Mouse (Mus musculus): Measurements from ENCODE around the gene Dusp15. TPM values are rescaled to one million over a fixed set of nuclear protein-coding genes. Genes with fewer than 3 reads are reported as not detected.
A peak's percentile ranks its signal among the peaks of the same experiment; 100 is the strongest.

Dusp15 gene
- 3.8 and 5.7 TPM in 2 replicates for polyA plus RNA-seq (2012; rRNA removed)

DNA sequence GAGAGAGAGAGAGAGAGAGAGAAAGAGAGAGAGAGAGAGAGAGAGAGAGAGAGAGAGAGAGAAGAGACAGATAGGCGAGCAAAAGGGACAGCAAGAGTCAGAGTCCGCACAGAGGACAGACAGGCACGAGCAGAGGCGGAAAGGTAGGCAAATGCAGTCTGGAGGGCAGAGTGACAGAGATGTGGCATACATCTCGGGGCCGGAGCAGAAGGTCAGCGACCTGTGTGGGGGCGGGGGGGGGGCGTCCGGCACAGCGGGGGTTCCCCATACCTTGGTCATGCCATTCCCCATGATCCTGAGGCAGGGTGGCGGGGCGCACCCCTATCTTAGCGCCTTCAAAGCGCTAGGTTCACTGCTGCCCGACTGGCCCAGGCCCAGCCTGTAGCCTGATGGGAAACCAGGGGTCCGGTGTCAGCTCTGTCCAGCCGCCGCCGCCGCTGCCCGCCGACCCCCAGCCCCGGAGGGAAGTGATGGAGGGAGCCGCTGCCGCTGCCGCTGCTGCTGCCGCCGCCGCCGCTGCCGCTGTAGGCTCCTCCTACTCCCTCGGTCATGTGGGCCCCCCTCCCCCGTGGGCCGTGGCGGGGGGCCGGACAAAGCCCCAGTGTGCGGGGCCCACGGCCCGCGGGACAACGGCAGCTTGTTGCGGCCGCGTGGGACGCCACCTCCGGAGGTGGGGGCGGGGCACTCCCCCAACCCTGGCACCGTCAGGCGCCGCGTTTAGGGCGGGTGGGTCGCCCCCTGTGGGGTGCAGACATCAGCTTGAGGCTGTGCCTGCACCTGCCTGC, at the start of gene Dusp15:
TSS of gene Dusp15 (minus strand) at position 634 of the 785 bp plus-strand sequence.
- no peaks in the 10 kb centered on the region for H3K36me3 ChIP-seq (ENCODE audit: control insufficient read depth, insufficient read depth, low read length)

DNA sequence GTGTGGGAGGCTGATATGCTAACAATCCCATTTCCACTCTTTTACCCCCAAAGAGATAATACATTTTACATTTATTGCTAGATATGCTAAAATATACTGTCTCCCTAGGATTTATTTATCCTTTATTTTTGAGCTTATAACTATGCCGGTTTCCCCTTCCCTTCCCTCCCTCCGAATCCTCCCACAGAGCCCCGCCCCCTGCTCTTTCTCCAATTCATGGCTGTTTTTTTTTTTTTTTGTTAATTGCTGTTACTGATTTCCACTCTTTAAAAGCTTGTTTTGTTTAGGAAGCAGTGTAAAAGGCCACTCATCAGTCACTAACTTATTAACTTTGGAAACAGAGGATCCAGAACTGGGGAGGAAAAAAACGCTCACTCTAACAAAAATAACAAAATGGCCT, 45.5 kb upstream of the Dusp15 start:
- no peak for DNase-seq
- 85% methylated on average over 4 of the region's 4 CpGs for WGBS
- Histone ChIP-seq H3K4me1 (replicated peaks; ENCODE audit: control insufficient read depth, insufficient read depth, low read length) (0 out of 2 replicates have a peak, but pooled peaks cover 1% of the 10 kb centered on the region), H3K36me3 (ENCODE audit: control insufficient read depth, insufficient read depth, low read length) (no peaks in the 10 kb centered on the region), H3K4me3 (ENCODE audit: control insufficient read depth, insufficient read depth, low read length) (no peak overlapping the region), H3K27me3 (ENCODE audit: control insufficient read depth, insufficient read depth, low read length) (no peaks in the 10 kb centered on the region), H3K27ac (ENCODE audit: control insufficient read depth, insufficient read depth, low read length) (no peak overlapping the region)
- no peak for TF ChIP-seq CTCF (IDR thresholded peaks at IDR 0.05; ENCODE audit: borderline replicate concordance, control insufficient read depth, extremely low read depth, insufficient read depth, low read length, poor library complexity)
- no peak for TF ChIP-seq POLR2A (IDR thresholded peaks at IDR 0.05; ENCODE audit: control insufficient read depth, extremely low read depth, insufficient read depth, low read length, poor library complexity)

More for the DNA sequence above, at the start of gene Dusp15:
- 2% methylated on average over 52 of the region's 54 CpGs for WGBS
- no peaks in the 10 kb centered on the region; the same call in 1 of the 2 replicates for H3K4me1 ChIP-seq (replicated peaks; ENCODE audit: control insufficient read depth, insufficient read depth, low read length)
- no peak within 1 kb of the TSS for H3K27ac ChIP-seq (ENCODE audit: control insufficient read depth, insufficient read depth, low read length)
- H3K4me3 ChIP-seq (ENCODE audit: control insufficient read depth, insufficient read depth, low read length) = peak within 1 kb of the TSS; percentile 39
- no peak for TF ChIP-seq POLR2A (IDR thresholded peaks at IDR 0.05; ENCODE audit: control insufficient read depth, extremely low read depth, insufficient read depth, low read length, poor library complexity)
- peak; percentile 24; the same call in 1 of the 2 replicates for TF ChIP-seq CTCF (IDR thresholded peaks at IDR 0.05; ENCODE audit: borderline replicate concordance, control insufficient read depth, extremely low read depth, insufficient read depth, low read length, poor library complexity)
- DNase-seq = peak; percentile 49
- peaks cover 3% of the 10 kb centered on the region; the same call in 1 of the 2 replicates for H3K27me3 ChIP-seq (ENCODE audit: control insufficient read depth, insufficient read depth, low read length)

DNA sequence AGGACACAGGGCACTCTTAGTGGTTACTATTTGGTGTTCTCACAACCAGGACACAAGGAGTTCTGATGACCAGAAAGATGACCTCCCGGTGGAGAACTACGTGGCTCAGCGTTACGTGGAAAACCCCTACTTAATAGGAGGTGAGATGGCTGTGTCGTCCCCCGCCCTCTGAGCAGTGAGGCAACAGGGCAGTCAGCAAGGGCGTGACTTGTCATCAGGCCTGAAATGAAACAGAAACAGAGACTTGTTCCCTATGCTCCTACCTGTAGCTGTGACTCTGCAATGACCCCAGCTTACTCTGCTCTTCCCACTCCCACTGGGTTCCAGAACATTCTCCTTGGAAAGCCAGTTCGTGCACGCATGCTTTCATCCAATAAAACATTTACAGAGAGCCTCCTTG, 40.0 kb upstream of the Dusp15 start:
- TF ChIP-seq CTCF (IDR thresholded peaks at IDR 0.05; ENCODE audit: borderline replicate concordance, control insufficient read depth, extremely low read depth, insufficient read depth, low read length, poor library complexity) (no peak), POLR2A (IDR thresholded peaks at IDR 0.05; ENCODE audit: control insufficient read depth, extremely low read depth, insufficient read depth, low read length, poor library complexity) (no peak)
- DNase-seq = no peak
- WGBS = 93% methylated on average over 9 of the region's 9 CpGs
- H3K4me3 ChIP-seq (ENCODE audit: control insufficient read depth, insufficient read depth, low read length) = no peak overlapping the region
- no peaks in the 10 kb centered on the region; the same call in 1 of the 2 replicates for H3K27me3 ChIP-seq (ENCODE audit: control insufficient read depth, insufficient read depth, low read length)
- H3K36me3 ChIP-seq (ENCODE audit: control insufficient read depth, insufficient read depth, low read length) = no peaks in the 10 kb centered on the region
- H3K27ac ChIP-seq (ENCODE audit: control insufficient read depth, insufficient read depth, low read length) = no peak overlapping the region
- peaks cover 3% of the 10 kb centered on the region; the same call in 1 of the 2 replicates for H3K4me1 ChIP-seq (replicated peaks; ENCODE audit: control insufficient read depth, insufficient read depth, low read length)

DNA sequence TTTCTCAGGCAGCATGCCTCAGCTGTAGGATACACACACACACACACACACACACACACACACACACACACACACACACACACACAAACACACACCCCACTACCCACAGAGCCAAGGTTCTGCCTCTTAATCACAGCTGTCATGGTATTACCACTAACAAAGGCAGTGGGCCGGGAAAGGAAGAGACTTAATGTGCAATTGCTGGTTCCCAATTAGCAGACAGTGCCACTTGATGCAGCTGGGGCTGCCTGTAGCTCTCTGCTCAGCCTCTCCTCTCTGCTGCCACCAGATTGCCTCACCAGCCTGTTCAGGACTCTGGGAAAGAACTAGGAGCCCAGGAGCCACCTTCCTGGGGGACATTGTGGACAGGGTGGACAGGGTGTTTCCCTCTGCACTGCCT, 34.1 kb upstream of the Dusp15 start:
- TF ChIP-seq POLR2A (IDR thresholded peaks at IDR 0.05; ENCODE audit: control insufficient read depth, extremely low read depth, insufficient read depth, low read length, poor library complexity) (no peak), CTCF (IDR thresholded peaks at IDR 0.05; ENCODE audit: borderline replicate concordance, control insufficient read depth, extremely low read depth, insufficient read depth, low read length, poor library complexity) (no peak)
- Histone ChIP-seq H3K36me3 (ENCODE audit: control insufficient read depth, insufficient read depth, low read length) (no peaks in the 10 kb centered on the region), H3K27me3 (ENCODE audit: control insufficient read depth, insufficient read depth, low read length) (no peaks in the 10 kb centered on the region; the same call in 1 of the 2 replicates), H3K27ac (ENCODE audit: control insufficient read depth, insufficient read depth, low read length) (no peak overlapping the region), H3K4me1 (replicated peaks; ENCODE audit: control insufficient read depth, insufficient read depth, low read length) (peaks cover 3% of the 10 kb centered on the region; the same call in 1 of the 2 replicates), H3K4me3 (ENCODE audit: control insufficient read depth, insufficient read depth, low read length) (no peak overlapping the region)
- WGBS = 10% methylated on average over 1 of the region's 1 CpGs
- no peak for DNase-seq

DNA sequence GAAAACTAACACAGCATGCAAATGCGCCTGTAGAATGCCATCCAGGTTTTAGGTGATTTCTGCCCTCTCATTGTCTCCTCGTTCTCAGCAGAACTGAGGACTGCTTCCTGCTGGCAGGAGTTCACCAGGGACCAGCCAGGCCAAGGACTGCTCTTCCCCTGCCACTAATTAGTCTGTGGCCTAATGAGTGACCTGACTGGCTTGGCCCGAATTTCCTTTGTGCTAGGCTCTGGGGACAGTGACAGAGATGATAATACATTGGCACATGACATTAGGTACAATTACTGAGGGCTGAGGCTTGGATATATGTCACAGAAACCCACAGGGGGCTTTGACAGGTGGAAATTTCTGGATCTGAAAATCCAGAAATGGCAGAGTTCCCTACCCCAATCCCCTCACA, 25.5 kb upstream of the Dusp15 start:
- DNase-seq = no peak
- Histone ChIP-seq H3K4me3 (ENCODE audit: control insufficient read depth, insufficient read depth, low read length) (no peak overlapping the region), H3K27ac (ENCODE audit: control insufficient read depth, insufficient read depth, low read length) (no peak overlapping the region), H3K27me3 (ENCODE audit: control insufficient read depth, insufficient read depth, low read length) (no peaks in the 10 kb centered on the region), H3K36me3 (ENCODE audit: control insufficient read depth, insufficient read depth, low read length) (no peaks in the 10 kb centered on the region), H3K4me1 (replicated peaks; ENCODE audit: control insufficient read depth, insufficient read depth, low read length) (no peaks in the 10 kb centered on the region)
- WGBS = 90% methylated on average over 3 of the region's 3 CpGs
- TF ChIP-seq CTCF (IDR thresholded peaks at IDR 0.05; ENCODE audit: borderline replicate concordance, control insufficient read depth, extremely low read depth, insufficient read depth, low read length, poor library complexity) (no peak), POLR2A (IDR thresholded peaks at IDR 0.05; ENCODE audit: control insufficient read depth, extremely low read depth, insufficient read depth, low read length, poor library complexity) (no peak)

DNA sequence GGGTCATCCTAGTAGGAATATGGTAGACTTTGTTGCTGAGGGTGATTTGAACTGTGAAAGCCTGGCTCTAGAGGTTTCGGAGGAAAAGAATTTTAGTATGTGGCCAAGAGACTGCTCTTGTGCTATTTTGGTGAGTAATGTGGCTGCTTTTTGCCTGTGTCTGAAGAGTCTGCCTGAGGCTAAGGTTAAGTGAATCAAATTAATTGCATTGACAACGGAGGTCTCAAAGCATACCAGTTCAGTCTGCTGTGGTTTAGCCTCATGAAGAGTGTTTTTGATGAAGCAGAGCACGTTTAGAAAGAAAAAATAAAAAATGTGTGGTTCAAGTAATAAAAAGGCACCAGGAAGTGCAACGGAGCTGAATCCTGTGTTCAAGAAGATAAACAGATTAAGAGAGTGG, 14.1 kb upstream of the Dusp15 start:
- H3K27me3 ChIP-seq (ENCODE audit: control insufficient read depth, insufficient read depth, low read length) = no peaks in the 10 kb centered on the region
- 71% methylated on average over 4 of the region's 4 CpGs for WGBS
- no peak for DNase-seq

More for the DNA sequence above, 14.1 kb upstream of the Dusp15 start:
- TF ChIP-seq POLR2A (IDR thresholded peaks at IDR 0.05; ENCODE audit: control insufficient read depth, extremely low read depth, insufficient read depth, low read length, poor library complexity) (no peak), CTCF (IDR thresholded peaks at IDR 0.05; ENCODE audit: borderline replicate concordance, control insufficient read depth, extremely low read depth, insufficient read depth, low read length, poor library complexity) (no peak)
- no peaks in the 10 kb centered on the region for H3K36me3 ChIP-seq (ENCODE audit: control insufficient read depth, insufficient read depth, low read length)
- no peak overlapping the region for H3K4me3 ChIP-seq (ENCODE audit: control insufficient read depth, insufficient read depth, low read length)
- 0 out of 2 replicates have a peak, but pooled peaks cover 4% of the 10 kb centered on the region for H3K4me1 ChIP-seq (replicated peaks; ENCODE audit: control insufficient read depth, insufficient read depth, low read length)
- no peak overlapping the region for H3K27ac ChIP-seq (ENCODE audit: control insufficient read depth, insufficient read depth, low read length)

Data from thymus, adult 2 months (tissue).